Mouse (Mus musculus): ENCODE measurements around the gene 4921507P07Rik. TPM values are rescaled to one million over a fixed set of nuclear protein-coding genes. Genes with fewer than 3 reads are reported as not detected.
A peak's percentile ranks its signal among the peaks of the same experiment; 100 is the strongest.
"Not testable (repeated sequence)": the region's sequence is repeated elsewhere in the genome, so short reads cannot be mapped to it uniquely, and the experiment has no call there.

4921507P07Rik gene
- total RNA-seq, 2 experiments from 2014 or later: 0.13 to 0.26 TPM

DNA sequence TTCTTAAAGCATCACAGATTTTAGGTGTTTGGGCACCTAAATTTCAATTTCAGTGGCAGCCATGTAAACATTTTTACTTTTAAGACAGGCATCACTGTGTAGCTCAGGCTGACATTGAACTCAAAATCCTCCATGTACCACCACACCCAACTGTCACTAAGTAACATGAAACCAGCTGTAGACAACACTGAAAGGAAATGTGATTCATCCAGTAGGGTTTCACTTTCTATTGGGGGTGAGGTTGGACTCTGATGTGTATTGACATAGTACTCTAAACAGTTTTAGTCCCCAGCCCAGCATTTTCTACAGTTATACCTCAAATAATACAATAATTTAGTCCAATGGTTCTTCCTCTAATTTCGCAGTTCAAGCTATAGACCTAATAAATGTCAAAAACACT is 35.7 kb downstream of the 4921507P07Rik start:
- no peak for DNase-seq (ENCODE audit: low spot score in 2 of 2)

DNA sequence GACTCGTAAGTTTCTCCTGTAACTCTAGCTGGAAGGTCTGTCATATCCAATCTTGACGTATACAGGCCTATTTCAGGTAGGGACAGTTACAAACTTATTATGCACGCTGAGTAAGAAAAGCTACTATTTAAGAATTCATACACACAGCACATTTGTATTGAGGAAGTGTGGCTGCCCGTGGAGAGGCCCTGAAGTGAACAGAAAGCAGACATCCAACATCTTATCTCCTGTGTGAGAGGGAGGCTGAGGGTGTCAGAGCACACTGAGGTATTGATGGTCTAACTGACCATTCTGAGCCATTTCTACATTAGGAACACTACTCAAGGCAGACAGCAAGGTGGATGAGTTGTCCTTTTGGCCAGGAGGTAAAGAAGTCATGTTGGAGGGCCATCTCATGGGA is 37.6 kb downstream of the 4921507P07Rik start:
- no peak for DNase-seq (ENCODE audit: low spot score in 2 of 2)

DNA sequence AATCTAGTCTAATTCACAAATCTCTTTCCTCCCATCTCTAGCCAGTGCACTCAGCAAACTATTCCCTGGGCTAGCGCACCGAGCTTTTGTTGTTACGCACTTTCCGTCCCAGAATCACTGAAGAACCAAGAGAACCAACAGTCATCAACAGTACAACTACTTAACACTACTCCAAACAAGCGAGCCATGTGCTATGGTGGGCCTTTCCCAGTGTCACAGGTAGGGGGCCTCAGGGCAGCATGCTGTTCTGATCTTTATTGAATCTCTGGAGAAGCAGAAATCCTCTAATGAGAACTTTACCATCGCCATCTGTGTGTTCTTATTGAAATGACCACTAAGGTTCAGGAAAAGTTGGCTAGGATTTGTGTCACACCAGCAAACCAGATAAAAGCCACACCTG is 38.9 kb downstream of the 4921507P07Rik start:
- no peak for DNase-seq (ENCODE audit: low spot score in 2 of 2)

DNA sequence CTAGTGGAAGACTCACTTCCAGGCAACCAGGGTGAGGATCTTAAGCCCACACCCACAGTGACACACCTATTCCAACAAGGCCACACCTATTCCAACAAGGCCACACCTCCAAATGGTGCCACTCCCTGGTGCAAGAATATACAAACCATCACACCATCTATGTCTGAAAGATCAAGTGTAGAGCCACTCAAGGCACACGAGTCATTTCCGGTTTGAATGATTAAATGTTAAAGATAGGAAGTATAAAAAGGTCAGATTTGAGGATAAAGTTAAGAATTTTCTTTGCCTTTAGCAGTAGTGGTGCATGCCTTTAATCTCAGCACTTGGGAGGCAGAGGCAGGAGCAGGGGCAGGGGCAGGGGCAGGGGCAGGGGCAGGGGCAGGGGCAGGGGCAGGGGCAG is 42.2 kb downstream of the 4921507P07Rik start:
- DNase-seq (ENCODE audit: low spot score in 2 of 2): not testable (repeated sequence)

DNA sequence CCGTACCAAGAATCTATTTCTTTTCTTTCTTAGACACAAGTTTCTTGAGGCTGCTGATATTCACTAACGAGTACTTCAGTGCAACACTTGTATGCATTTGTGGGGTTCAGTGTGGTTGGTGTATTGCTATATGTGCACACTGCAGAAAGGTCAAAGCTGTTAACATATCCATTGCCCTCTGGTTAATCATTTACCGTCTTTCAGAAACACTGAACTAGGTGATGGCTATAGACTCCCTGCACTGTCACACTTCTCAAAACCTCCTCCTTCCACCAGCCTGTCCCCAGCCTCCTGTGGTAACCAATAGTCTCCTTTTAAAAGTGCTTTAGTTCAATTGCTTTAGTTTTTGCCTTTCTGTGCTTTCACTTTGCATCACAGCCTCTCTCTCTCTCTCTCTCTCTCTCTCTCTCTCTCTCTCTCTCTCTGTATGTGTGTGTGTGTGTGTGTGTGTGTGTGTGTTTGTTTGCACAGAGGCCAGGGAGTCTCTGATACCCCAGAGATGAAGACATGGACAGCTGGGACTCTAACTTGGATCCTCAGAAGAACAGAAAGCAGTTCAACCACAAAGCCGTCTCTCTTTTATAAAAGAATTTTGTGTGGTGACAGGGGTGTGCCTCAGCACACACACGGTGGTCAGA is 43.4 kb downstream of the 4921507P07Rik start:
- no peak for DNase-seq (ENCODE audit: low spot score in 2 of 2)

DNA sequence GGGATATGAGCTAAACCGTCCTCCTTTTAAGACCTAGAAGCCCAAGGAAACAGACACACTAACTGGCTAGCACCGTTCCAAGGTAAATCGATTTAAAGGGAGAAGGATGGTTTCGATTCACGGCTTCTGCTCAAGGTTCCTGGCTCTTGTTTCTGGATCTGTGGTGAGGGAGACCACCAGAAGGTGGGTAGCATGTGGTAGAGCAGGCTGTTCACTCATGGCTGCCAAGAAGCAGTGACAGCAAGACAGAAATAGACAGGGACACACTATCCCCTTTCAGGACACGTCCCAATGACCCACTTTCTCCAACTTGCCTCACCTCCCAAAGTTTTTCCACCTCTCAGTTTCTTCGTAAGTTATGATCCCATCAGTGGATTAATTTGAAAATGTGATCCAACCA is 46.6 kb downstream of the 4921507P07Rik start:
- no peak for DNase-seq (ENCODE audit: low spot score in 2 of 2)

DNA sequence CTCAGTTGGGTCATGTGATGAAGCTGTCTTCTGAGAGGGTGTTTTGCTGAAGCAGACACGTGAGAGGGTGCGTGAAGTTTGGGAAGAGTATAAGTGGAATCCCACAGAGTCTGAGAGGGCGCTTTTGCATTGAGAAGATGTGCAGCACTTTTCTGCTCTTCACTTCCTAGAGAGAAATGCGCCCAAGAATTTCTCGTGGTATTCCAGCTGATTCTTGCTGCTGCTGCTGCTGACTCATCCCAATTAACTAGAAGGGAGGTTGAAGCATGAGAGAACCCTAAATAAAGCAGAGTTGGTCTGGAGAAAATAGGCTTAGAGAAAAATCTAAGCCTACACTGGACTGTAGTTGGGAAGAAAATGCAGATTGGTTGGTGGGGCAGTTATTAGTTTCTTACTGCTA is 47.4 kb downstream of the 4921507P07Rik start:
- no peak for DNase-seq (ENCODE audit: low spot score in 2 of 2)

DNA sequence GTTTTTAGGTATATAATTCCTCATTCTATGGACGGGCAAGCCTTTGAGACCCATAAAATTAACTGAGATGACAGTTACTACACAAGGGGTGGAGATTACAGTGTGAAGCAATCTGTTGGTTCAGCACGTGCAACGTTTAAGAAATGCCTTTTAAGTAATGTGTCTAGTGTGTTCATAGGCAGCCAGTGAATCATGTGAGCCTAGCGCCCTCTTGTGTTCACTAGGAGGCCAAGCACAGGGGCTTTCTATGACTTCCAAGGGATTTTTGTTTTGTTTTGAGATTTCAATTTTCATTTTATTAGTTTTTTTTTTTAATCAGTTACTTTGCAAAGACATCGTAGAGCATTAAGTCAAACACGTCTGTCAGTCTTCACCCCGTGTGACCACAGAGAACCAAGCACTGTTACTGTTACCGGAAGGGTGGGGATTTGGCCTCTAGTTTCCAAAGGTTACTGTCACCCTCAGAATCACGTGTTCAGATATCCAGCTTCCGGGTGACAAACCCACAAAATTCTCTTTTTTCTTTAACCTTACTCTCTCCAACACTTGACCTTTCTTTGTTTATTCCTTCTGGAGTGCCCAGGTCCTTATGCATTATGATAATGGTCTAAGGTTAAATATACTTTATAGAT is 50.9 kb downstream of the 4921507P07Rik start:
- no peak for DNase-seq (ENCODE audit: low spot score in 2 of 2)

DNA sequence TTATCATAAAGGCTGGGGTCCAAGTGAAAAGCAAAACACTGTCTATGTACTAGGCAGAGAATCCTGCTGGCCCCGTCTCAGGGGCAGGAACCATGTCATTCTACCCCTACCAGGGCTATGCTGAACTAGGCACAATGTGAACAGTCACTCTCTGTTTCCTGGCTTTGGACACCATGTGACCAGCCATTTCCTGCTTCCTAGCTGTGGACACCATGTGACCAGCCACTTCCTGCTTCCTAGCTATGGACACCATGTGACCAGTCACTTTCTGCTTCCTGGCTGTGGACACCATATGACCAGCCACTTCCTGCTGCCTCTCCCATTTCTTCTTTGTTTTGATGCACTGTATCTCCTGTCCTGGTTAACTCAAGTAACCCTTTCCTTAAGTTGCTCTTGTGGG is 53.9 kb downstream of the 4921507P07Rik start:
- no peak for DNase-seq (ENCODE audit: low spot score in 2 of 2)

DNA sequence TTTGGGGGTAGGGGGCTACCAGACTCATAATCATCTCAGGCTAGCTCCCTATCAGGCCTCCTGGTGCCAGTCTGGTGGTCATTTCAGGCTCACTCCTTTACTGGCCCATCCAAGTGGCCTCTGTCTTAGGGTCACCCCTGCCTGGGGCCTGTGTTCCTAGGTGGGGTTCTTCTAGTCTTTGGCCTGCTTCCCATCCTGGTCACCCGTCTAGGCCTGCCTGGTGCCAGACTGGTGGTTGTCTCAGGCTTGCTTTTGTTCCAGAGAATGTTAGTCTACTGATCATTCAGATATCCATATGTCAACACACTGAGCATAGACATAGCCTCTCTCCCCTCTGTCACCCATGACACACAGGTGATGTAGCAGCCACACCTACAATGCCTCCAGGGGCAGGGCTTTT is 56.8 kb downstream of the 4921507P07Rik start:
- DNase-seq (ENCODE audit: low spot score in 2 of 2): no peak

DNA sequence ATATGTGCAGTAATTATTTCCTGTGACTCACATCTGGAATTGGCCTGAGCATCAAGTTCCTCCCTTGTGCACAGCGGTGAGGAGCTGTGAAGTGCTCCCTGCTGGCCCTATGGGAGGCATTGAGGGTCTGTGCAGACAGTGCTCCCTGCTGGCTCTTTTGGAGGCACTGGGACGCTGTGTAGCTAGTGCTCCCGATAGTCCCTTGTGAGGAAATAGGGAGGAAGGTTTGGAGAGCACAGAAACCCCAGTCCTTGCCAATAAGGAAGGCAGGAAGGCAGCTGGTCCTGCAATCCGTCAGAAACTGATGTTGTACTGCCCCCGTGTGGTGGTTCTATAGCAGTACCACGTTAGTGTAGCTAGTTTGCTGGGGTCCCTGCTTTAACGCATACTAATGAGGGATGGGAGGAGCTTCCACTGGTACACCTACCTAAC is 60.0 kb downstream of the 4921507P07Rik start:
- peak; percentile 72 to 76 for DNase-seq (ENCODE audit: low spot score in 2 of 2)

DNA sequence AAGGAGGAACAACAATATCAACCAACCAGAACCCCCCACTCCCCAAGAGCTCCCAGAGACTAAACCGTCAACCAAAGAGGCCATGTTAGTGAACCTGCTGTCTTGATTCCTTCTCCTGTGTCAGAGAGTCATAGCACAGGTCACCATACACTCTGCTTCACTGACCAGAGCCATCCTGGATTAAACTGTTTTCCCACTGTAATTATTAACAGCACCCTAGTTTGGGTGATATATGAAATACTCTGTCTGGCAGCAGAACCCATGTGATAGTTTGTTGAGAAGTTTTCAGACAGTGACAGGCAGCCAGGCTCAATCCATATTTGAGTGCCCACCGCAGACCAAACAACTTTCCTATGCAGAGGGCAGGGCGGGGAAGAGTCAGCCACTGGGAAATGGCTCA is 61.1 kb downstream of the 4921507P07Rik start:
- DNase-seq (ENCODE audit: low spot score in 2 of 2): no peak

DNA sequence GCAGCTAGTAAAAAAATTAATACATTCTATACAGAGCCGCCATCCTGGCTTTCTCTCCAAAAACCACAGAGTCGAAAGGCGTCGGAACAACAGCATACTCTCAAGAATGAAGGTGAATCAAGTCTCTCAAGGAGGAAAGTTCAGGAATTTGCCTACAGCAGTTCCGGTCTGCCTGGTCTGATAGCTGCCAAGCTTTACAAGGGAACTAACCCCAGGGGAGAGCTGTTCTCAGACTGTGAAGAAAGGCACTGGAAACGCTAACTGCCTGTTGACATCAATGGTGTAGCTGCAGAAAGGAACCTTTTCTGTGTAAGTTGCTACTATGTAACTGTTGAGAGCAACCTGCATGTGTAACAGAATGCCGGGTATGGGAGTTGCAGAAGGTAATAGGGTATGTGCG is 64.5 kb downstream of the 4921507P07Rik start:
- no peak for DNase-seq (ENCODE audit: low spot score in 2 of 2)

DNA sequence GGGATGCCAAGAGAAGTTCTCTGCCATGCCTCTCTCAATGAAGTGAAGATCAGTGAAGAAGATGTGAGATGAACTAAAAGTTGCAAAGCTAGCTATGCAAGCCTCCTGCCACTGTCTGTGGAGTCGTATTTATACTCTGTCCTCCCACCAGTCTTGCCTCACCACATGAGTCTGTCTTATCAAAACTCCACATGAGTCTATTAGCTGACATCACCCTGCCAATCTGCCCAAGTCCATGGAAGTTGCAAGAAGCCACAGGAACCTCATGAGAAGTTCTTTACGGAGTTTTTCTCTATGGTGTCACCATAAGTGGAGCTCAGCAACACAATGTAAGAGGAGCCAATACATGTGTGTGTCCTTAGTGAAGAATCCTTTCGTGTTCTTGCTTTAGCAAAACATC is 65.4 kb downstream of the 4921507P07Rik start:
- DNase-seq (ENCODE audit: low spot score in 2 of 2): no peak

DNA sequence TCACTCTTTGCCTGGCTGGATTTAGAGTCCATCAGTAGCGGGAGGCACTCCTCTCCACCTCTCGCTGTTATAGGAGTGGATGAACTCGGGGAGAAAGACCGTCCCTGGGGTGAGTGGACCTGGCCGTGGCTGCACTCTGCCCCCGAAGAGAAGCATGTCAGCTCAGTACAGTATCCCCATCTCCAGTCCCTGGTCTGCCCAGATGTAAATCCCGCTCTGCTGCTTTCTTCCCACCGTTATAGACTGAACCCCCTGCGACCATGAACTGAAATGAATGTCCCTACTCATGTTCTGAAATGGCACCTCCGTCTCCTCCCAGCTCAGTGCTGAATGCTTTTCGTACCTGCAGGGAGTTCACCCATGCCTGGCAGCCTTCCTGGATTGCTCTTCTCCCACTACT is 67.2 kb downstream of the 4921507P07Rik start:
- DNase-seq (ENCODE audit: low spot score in 2 of 2): no peak

DNA sequence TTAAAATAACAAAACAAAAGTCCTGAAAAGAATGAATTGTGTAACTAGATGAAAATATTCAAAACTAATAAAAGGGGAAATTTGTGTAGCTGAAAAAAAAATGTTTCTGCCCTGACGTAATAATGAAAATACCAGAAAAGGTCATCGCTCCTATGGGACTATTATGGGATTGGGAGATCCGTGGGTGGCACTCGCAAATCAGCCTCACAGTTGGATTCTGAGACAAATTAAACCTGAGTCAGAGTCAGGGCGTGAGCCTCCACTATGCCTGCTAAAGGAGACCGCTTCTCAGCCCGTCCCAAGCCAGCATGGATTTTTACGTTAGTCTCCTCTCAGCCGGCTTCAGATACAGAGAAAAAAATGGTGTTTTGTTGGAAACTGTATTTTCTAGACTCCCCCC is 69.0 kb downstream of the 4921507P07Rik start:
- DNase-seq (ENCODE audit: low spot score in 2 of 2): no peak

DNA sequence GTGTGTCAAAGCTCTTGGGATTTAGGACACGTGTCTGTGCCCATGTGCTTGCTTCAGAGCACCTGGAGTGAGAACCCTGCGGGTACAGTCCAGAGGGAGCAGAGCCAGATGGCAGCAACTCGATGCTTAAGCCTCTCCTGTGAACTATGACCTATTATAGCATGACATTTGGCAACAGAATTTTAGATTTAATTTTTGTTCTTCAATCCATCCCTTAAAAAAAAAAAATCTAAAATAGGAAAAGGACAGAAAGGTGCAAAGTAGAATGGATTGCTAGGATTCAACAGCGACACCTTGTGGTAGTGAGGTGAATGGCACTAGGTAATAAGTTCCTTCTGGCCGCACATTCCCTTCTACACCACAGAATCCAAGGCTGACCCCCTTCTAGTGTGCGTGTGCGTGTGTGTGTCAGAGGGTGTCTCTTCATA is 69.8 kb downstream of the 4921507P07Rik start:
- peak; percentile 59 to 65 for DNase-seq (ENCODE audit: low spot score in 2 of 2)

DNA sequence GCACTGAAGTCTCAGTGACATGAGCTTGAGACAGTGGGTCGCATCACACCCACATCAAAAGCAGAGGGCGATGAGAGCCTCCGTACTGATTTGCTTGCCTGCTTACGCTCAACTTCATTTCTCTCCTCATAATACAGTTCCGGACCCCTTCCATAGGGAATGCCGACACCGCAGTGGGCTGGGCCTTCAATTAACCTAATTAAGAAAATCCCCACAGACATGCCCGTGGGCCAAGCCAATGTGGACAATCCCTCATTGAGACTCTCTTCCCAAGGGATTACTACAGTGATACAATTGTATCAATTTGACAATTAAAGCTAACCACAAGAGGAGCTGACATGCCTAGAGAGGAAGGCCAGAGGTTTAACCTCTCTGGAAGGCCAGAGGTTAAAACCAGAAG is 70.6 kb downstream of the 4921507P07Rik start:
- DNase-seq (ENCODE audit: low spot score in 2 of 2): no peak

DNA sequence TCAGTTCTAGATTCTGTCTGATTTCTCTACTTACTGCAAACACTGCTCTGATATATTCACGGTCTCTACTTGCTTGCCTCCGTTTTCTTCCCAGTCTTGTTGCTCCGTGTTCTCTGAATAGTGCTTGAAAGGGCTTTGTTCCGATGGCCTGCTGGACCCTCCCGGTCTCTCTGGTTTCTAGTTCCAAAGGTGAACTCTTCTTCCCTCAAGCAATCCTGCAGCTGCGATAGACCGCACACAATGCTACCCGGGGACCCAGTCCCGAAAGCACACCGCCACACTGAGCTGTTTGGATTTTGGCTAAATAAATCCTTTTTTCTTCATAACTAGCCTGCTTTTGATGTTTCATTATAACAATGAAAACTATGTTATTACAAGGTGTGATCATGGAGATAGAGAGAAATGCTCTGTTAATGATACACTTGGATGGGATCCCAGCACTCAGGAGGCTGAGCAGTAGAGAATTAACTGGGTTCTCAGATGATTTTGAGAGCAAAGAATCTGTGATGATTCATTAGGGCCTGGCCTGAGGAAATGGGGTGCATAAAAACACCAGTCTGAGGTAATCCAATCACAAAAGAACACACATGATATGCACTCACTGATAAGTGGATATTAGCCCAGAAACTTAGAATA is 72.1 kb downstream of the 4921507P07Rik start:
- DNase-seq (ENCODE audit: low spot score in 2 of 2): no peak
